Mouse (Mus musculus) left cerebral cortex, adult 11 months (tissue): ENCODE measurements at regions not wholly inside any gene's neighbourhood (a gene's known extent, or its start where the extent isn't known, plus 50 kb on each side); places are given as distances from the start of the nearest gene placed in this dataset.
"Not testable (repeated sequence)": the region's sequence is repeated elsewhere in the genome, so short reads cannot be mapped to it uniquely, and the experiment has no call there.

ENCODE experiments used
- DNase-seq: peaks from one replicate; pipeline ENCODE4 v3.0.0; 2022; ENCODE audit warnings: low spot score

GRCm38 (mm10) chr12:11518379-11518778 lies 62.5 kb downstream of the Rad51ap2 start:
- DNase-seq: no peak

GRCm38 (mm10) chr12:11562891-11563290 lies 107.0 kb downstream of the Rad51ap2 start:
- no peak for DNase-seq

GRCm38 (mm10) chr12:11570160-11570559 lies 114.3 kb downstream of the Rad51ap2 start:
- no peak for DNase-seq

GRCm38 (mm10) chr12:11603946-11604345 lies 148.1 kb downstream of the Rad51ap2 start:
- peak; percentile 22 for DNase-seq

GRCm38 (mm10) chr12:11608733-11609132 lies 152.9 kb downstream of the Rad51ap2 start:
- DNase-seq: no peak

GRCm38 (mm10) chr12:11611656-11612055 lies 155.8 kb downstream of the Rad51ap2 start:
- DNase-seq: peak; percentile 22

GRCm38 (mm10) chr12:11615237-11615636 lies 159.4 kb downstream of the Rad51ap2 start:
- no peak for DNase-seq

- no peak for DNase-seq
Observed at GRCm38 (mm10) chr12:11623561-11623960, 167.7 kb downstream of the Rad51ap2 start.

- no peak for DNase-seq
Observed at GRCm38 (mm10) chr12:11630178-11630577, 174.3 kb downstream of the Rad51ap2 start.

- no peak for DNase-seq
Observed at GRCm38 (mm10) chr12:11631790-11632189, 175.9 kb downstream of the Rad51ap2 start.

- peak; percentile 28 for DNase-seq
Observed at GRCm38 (mm10) chr12:11673281-11673680, 217.4 kb downstream of the Rad51ap2 start.

GRCm38 (mm10) chr12:11694797-11695196 lies 238.9 kb downstream of the Rad51ap2 start:
- DNase-seq: no peak

GRCm38 (mm10) chr12:11708879-11709602 lies 253.2 kb downstream of the Rad51ap2 start:
- DNase-seq: no peak

GRCm38 (mm10) chr12:11717633-11718032 lies 261.8 kb downstream of the Rad51ap2 start:
- no peak for DNase-seq

- no peak for DNase-seq
Observed at GRCm38 (mm10) chr12:11751471-11751870, 295.6 kb downstream of the Rad51ap2 start.

- no peak for DNase-seq
Observed at GRCm38 (mm10) chr12:11754184-11754907, 298.5 kb downstream of the Rad51ap2 start.

GRCm38 (mm10) chr12:11802326-11802725 lies 346.4 kb downstream of the Rad51ap2 start:
- no peak for DNase-seq

- DNase-seq: peak; percentile 7
Observed at GRCm38 (mm10) chr12:11803162-11803561, 347.3 kb downstream of the Rad51ap2 start.

- no peak for DNase-seq
Observed at GRCm38 (mm10) chr12:11829701-11830100, 373.8 kb downstream of the Rad51ap2 start.

GRCm38 (mm10) chr12:11831292-11831691 lies 375.4 kb downstream of the Rad51ap2 start:
- DNase-seq: no peak

- DNase-seq: peak; percentile 25
Observed at GRCm38 (mm10) chr12:11837819-11838472, 382.1 kb downstream of the Rad51ap2 start.

GRCm38 (mm10) chr12:11851034-11851433 lies 395.2 kb downstream of the Rad51ap2 start:
- no peak for DNase-seq

GRCm38 (mm10) chr12:11881809-11882208 lies 380.1 kb upstream of the Fam49a start:
- not testable (repeated sequence) for DNase-seq
